Mouse (Mus musculus) layer of hippocampus, adult 2 months (tissue): ENCODE data around the gene Zc3hav1l. TPM values are rescaled to one million over a fixed set of nuclear protein-coding genes. Genes with fewer than 3 reads are reported as not detected.

Experiments used
- DNase-seq, 2 experiments: peaks; one replicate each; pipeline ENCODE4 v3.0.0; 2022; ENCODE audit warnings: low spot score in 2 of 2
- H3K27ac ChIP-seq: fragments of 200-600 bp; 2 replicates; pipeline ENCODE4 v1.8.1; 2022
- H3K4me3 ChIP-seq: fragments of 200-600 bp; 2 replicates; pipeline ENCODE4 v1.8.1; 2022; ENCODE audit warnings: mild to moderate bottlenecking
- CTCF ChIP-seq: fragments of 200-600 bp; conservative IDR thresholded peaks from 2 replicates; pipeline ENCODE4 v1.8.1; 2022; ENCODE audit warnings: antibody characterized with exemption, mild to moderate bottlenecking, moderate library complexity
- total RNA-seq, 2 experiments: library from RNA; stranded (reverse); gene quantifications; 2 replicates each; pipeline ENCODE4 v1.2.3; 2021

Gene Zc3hav1l
- total RNA-seq, 2 experiments from 2014 or later = 4.5 TPM

- peak within 1 kb of the TSS; percentile 87 for H3K27ac ChIP-seq
- peak within 1 kb of the TSS; percentile 71 for H3K4me3 ChIP-seq
- peak; percentile 34 for TF ChIP-seq CTCF
- DNase-seq = peak; percentile 48 to 62
Measured at GRCm38 (mm10) chr6:38253736-38254641, 45.1 kb downstream of the Zc3hav1l start, which contains the start of gene D630045J12Rik. Gene D630045J12Rik, minus strand, starts transcription at chr6:38254009.

- TF ChIP-seq CTCF = no peak
- Histone ChIP-seq H3K27ac (peak overlapping the region; percentile 87), H3K4me3 (peak overlapping the region; percentile 70)
- DNase-seq = no peak
Measured at GRCm38 (mm10) chr6:38252766-38253735, 46.0 kb downstream of the Zc3hav1l start.

GRCm38 (mm10) chr6:38252139-38252538 is 46.9 kb downstream of the Zc3hav1l start:
- no peak for TF ChIP-seq CTCF
- peak overlapping the region; percentile 70 for H3K4me3 ChIP-seq
- peak overlapping the region; percentile 87 for H3K27ac ChIP-seq
- DNase-seq = no peak

- Histone ChIP-seq H3K4me3 (peak overlapping the region; percentile 70), H3K27ac (no peak overlapping the region)
- TF ChIP-seq CTCF = no peak
- no peak for DNase-seq
Measured at GRCm38 (mm10) chr6:38251464-38251863, 47.6 kb downstream of the Zc3hav1l start.

GRCm38 (mm10) chr6:38247362-38247761 is 51.7 kb downstream of the Zc3hav1l start:
- Histone ChIP-seq H3K4me3 (no peak overlapping the region), H3K27ac (no peak overlapping the region)
- TF ChIP-seq CTCF = no peak
- DNase-seq = no peak

GRCm38 (mm10) chr6:38244806-38245205 is 54.3 kb downstream of the Zc3hav1l start:
- H3K27ac ChIP-seq = no peak overlapping the region
- no peak for DNase-seq
- H3K4me3 ChIP-seq = no peak overlapping the region
- TF ChIP-seq CTCF = no peak

GRCm38 (mm10) chr6:38244167-38244566 is 54.9 kb downstream of the Zc3hav1l start:
- H3K27ac ChIP-seq = peak overlapping the region; percentile 36; the same call in 1 of the 2 replicates
- DNase-seq = no peak
- H3K4me3 ChIP-seq = no peak overlapping the region
- no peak for TF ChIP-seq CTCF

- Histone ChIP-seq H3K27ac (0 out of 2 replicates have a peak overlapping the region, but pooled peaks have one; percentile 66), H3K4me3 (no peak overlapping the region)
- no peak for DNase-seq
- TF ChIP-seq CTCF = no peak
Measured at GRCm38 (mm10) chr6:38242833-38243232, 56.2 kb downstream of the Zc3hav1l start.

GRCm38 (mm10) chr6:38242295-38242830 is 56.7 kb downstream of the Zc3hav1l start:
- TF ChIP-seq CTCF = no peak
- peak overlapping the region; percentile 66; the same call in 1 of the 2 replicates for H3K27ac ChIP-seq
- H3K4me3 ChIP-seq = no peak overlapping the region
- no peak for DNase-seq

GRCm38 (mm10) chr6:38241508-38241907 is 57.6 kb downstream of the Zc3hav1l start:
- no peak for DNase-seq
- TF ChIP-seq CTCF = no peak
- Histone ChIP-seq H3K4me3 (no peak overlapping the region), H3K27ac (peak overlapping the region; percentile 66)

GRCm38 (mm10) chr6:38240618-38241017 is 58.4 kb downstream of the Zc3hav1l start:
- Histone ChIP-seq H3K27ac (peak overlapping the region; percentile 66), H3K4me3 (no peak overlapping the region)
- TF ChIP-seq CTCF = 0 out of 2 replicates have a peak, but pooled peaks have one; percentile 16
- peak; percentile 42 to 76 for DNase-seq

GRCm38 (mm10) chr6:38238382-38238781 is 60.7 kb downstream of the Zc3hav1l start:
- Histone ChIP-seq H3K27ac (no peak overlapping the region), H3K4me3 (no peak overlapping the region)
- no peak for TF ChIP-seq CTCF
- DNase-seq = no peak

Other genes with a start within 250 kb of the Zc3hav1l start
- gene Tmem213, start 190.0 kb downstream of the Zc3hav1l start, total RNA-seq = not detected
- 1 to 10 TPM; 1.1 to 1.3 TPM for gene Atp6v0a4, start 174.7 kb downstream of the Zc3hav1l start, total RNA-seq
- 10 to 100 TPM; 37.1 to 37.4 TPM for gene D630045J12Rik, start 45.2 kb downstream of the Zc3hav1l start, total RNA-seq
- 1 to 10 TPM; 3.1 to 3.9 TPM for gene Zc3hav1, start 55.3 kb upstream of the Zc3hav1l start, total RNA-seq
- 10 to 100 TPM; 11.5 to 12.2 TPM for gene Ttc26, start 82.2 kb upstream of the Zc3hav1l start, total RNA-seq
- 10 to 100 TPM; 48.0 to 49.3 TPM for gene Ubn2, start 134.7 kb upstream of the Zc3hav1l start, total RNA-seq
- gene Fmc1, start 234.2 kb upstream of the Zc3hav1l start, total RNA-seq = 10 to 100 TPM; 58.3 to 62.0 TPM